Mouse (Mus musculus): ENCODE data around the gene Ears2. TPM values are rescaled to one million over a fixed set of nuclear protein-coding genes. Genes with fewer than 3 reads are reported as not detected.

Ears2 gene
- polyA plus RNA-seq, 1 experiment, result 11.0 TPM

- H3K27me3 ChIP-seq (ENCODE audit: control insufficient read depth, insufficient read depth, insufficient read length), result no peaks in the 10 kb centered on the region
- no peaks in the 10 kb centered on the region for H3K79me3 ChIP-seq (ENCODE audit: low read depth)
- TF ChIP-seq CTCF (IDR thresholded peaks at IDR 0.05; ENCODE audit: control insufficient read depth, insufficient read depth, insufficient read length), result no peak
- no peak for TF ChIP-seq MAX (IDR thresholded peaks at IDR 0.05)
- no peak for TF ChIP-seq USF1 (IDR thresholded peaks at IDR 0.05; ENCODE audit: low read depth)
- TF ChIP-seq MYOD1 (IDR thresholded peaks at IDR 0.05; ENCODE audit: control insufficient read depth, insufficient read length, low read depth), result no peak
- no peak for TF ChIP-seq MYOG (IDR thresholded peaks at IDR 0.05; ENCODE audit: control insufficient read depth, extremely low read depth, insufficient read length)
- no peak for TF ChIP-seq CEBPB (IDR thresholded peaks at IDR 0.05; ENCODE audit: low read depth)
- TF ChIP-seq FOSL1 (IDR thresholded peaks at IDR 0.05; ENCODE audit: insufficient read depth, low read length, poor library complexity, severe bottlenecking), result no peak
- H3K79me2 ChIP-seq (ENCODE audit: control insufficient read depth, insufficient read depth), result no peaks in the 10 kb centered on the region
- no peak overlapping the region for H3ac ChIP-seq (ENCODE audit: control insufficient read depth, insufficient read length, low read depth)
- peaks cover 11% of the 10 kb centered on the region for H3K36me3 ChIP-seq (ENCODE audit: control insufficient read depth, insufficient read depth)
- no peak overlapping the region for H3K4me3 ChIP-seq (ENCODE audit: insufficient read depth, poor library complexity, severe bottlenecking)
These were observed 16.2 kb downstream of the Ears2 start for GRCm38 (mm10) chr7:122050834-122051233.

- no peak for TF ChIP-seq CTCF (IDR thresholded peaks at IDR 0.05; ENCODE audit: control insufficient read depth, insufficient read depth, insufficient read length)
- TF ChIP-seq CEBPB (IDR thresholded peaks at IDR 0.05; ENCODE audit: low read depth), result no peak
- no peak for TF ChIP-seq MYOG (IDR thresholded peaks at IDR 0.05; ENCODE audit: control insufficient read depth, extremely low read depth, insufficient read length)
- no peak for TF ChIP-seq MAX (IDR thresholded peaks at IDR 0.05)
- no peak for TF ChIP-seq USF1 (IDR thresholded peaks at IDR 0.05; ENCODE audit: low read depth)
- no peak for TF ChIP-seq FOSL1 (IDR thresholded peaks at IDR 0.05; ENCODE audit: insufficient read depth, low read length, poor library complexity, severe bottlenecking)
- TF ChIP-seq MYOD1 (IDR thresholded peaks at IDR 0.05; ENCODE audit: control insufficient read depth, insufficient read length, low read depth), result no peak
- H3K4me3 ChIP-seq (ENCODE audit: insufficient read depth, poor library complexity, severe bottlenecking), result no peak overlapping the region
- no peaks in the 10 kb centered on the region for H3K27me3 ChIP-seq (ENCODE audit: control insufficient read depth, insufficient read depth, insufficient read length)
- H3K36me3 ChIP-seq (ENCODE audit: control insufficient read depth, insufficient read depth), result peaks cover 6% of the 10 kb centered on the region
- H3ac ChIP-seq (ENCODE audit: control insufficient read depth, insufficient read length, low read depth), result no peak overlapping the region
- H3K79me3 ChIP-seq (ENCODE audit: low read depth), result no peaks in the 10 kb centered on the region
- no peaks in the 10 kb centered on the region for H3K79me2 ChIP-seq (ENCODE audit: control insufficient read depth, insufficient read depth)
These were observed 18.9 kb downstream of the Ears2 start for GRCm38 (mm10) chr7:122048191-122048590.

- Histone ChIP-seq H3K27me3 (ENCODE audit: control insufficient read depth, insufficient read depth, insufficient read length) (no peaks in the 10 kb centered on the region), H3ac (ENCODE audit: control insufficient read depth, insufficient read length, low read depth) (no peak overlapping the region), H3K79me2 (ENCODE audit: control insufficient read depth, insufficient read depth) (no peaks in the 10 kb centered on the region), H3K79me3 (ENCODE audit: low read depth) (no peaks in the 10 kb centered on the region), H3K36me3 (ENCODE audit: control insufficient read depth, insufficient read depth) (peaks cover 6% of the 10 kb centered on the region), H3K4me3 (ENCODE audit: insufficient read depth, poor library complexity, severe bottlenecking) (no peak overlapping the region)
- TF ChIP-seq MAX (IDR thresholded peaks at IDR 0.05) (no peak), MYOG (IDR thresholded peaks at IDR 0.05; ENCODE audit: control insufficient read depth, extremely low read depth, insufficient read length) (no peak), USF1 (IDR thresholded peaks at IDR 0.05; ENCODE audit: low read depth) (no peak), FOSL1 (IDR thresholded peaks at IDR 0.05; ENCODE audit: insufficient read depth, low read length, poor library complexity, severe bottlenecking) (no peak), CTCF (IDR thresholded peaks at IDR 0.05; ENCODE audit: control insufficient read depth, insufficient read depth, insufficient read length) (no peak), MYOD1 (IDR thresholded peaks at IDR 0.05; ENCODE audit: control insufficient read depth, insufficient read length, low read depth) (no peak), CEBPB (IDR thresholded peaks at IDR 0.05; ENCODE audit: low read depth) (no peak)
These were observed 20.2 kb downstream of the Ears2 start for GRCm38 (mm10) chr7:122046813-122047212.

- peaks cover 3% of the 10 kb centered on the region for H3K36me3 ChIP-seq (ENCODE audit: control insufficient read depth, insufficient read depth)
- H3K79me3 ChIP-seq (ENCODE audit: low read depth), result no peaks in the 10 kb centered on the region
- no peaks in the 10 kb centered on the region for H3K27me3 ChIP-seq (ENCODE audit: control insufficient read depth, insufficient read depth, insufficient read length)
- no peaks in the 10 kb centered on the region for H3K79me2 ChIP-seq (ENCODE audit: control insufficient read depth, insufficient read depth)
- no peak overlapping the region for H3ac ChIP-seq (ENCODE audit: control insufficient read depth, insufficient read length, low read depth)
- H3K4me3 ChIP-seq (ENCODE audit: insufficient read depth, poor library complexity, severe bottlenecking), result no peak overlapping the region
- TF ChIP-seq CEBPB (IDR thresholded peaks at IDR 0.05; ENCODE audit: low read depth) (no peak), CTCF (IDR thresholded peaks at IDR 0.05; ENCODE audit: control insufficient read depth, insufficient read depth, insufficient read length) (no peak), MYOG (IDR thresholded peaks at IDR 0.05; ENCODE audit: control insufficient read depth, extremely low read depth, insufficient read length) (no peak)
These were observed 21.4 kb downstream of the Ears2 start for GRCm38 (mm10) chr7:122045711-122046110.

- peaks cover 3% of the 10 kb centered on the region for H3K36me3 ChIP-seq (ENCODE audit: control insufficient read depth, insufficient read depth)
- H3ac ChIP-seq (ENCODE audit: control insufficient read depth, insufficient read length, low read depth), result no peak overlapping the region
These were observed 21.9 kb downstream of the Ears2 start for GRCm38 (mm10) chr7:122045181-122045634.

GRCm38 (mm10) chr7:122044106-122044505 is 23.0 kb downstream of the Ears2 start:
- Histone ChIP-seq H3K79me3 (ENCODE audit: low read depth) (no peaks in the 10 kb centered on the region), H3ac (ENCODE audit: control insufficient read depth, insufficient read length, low read depth) (no peak overlapping the region), H3K36me3 (ENCODE audit: control insufficient read depth, insufficient read depth) (peaks cover 10% of the 10 kb centered on the region), H3K4me3 (ENCODE audit: insufficient read depth, poor library complexity, severe bottlenecking) (no peak overlapping the region), H3K27me3 (ENCODE audit: control insufficient read depth, insufficient read depth, insufficient read length) (no peaks in the 10 kb centered on the region), H3K79me2 (ENCODE audit: control insufficient read depth, insufficient read depth) (no peaks in the 10 kb centered on the region)
- no peak for TF ChIP-seq CTCF (IDR thresholded peaks at IDR 0.05; ENCODE audit: control insufficient read depth, insufficient read depth, insufficient read length)
- no peak for TF ChIP-seq MYOG (IDR thresholded peaks at IDR 0.05; ENCODE audit: control insufficient read depth, extremely low read depth, insufficient read length)
- TF ChIP-seq USF1 (IDR thresholded peaks at IDR 0.05; ENCODE audit: low read depth), result no peak
- TF ChIP-seq MAX (IDR thresholded peaks at IDR 0.05), result no peak
- no peak for TF ChIP-seq FOSL1 (IDR thresholded peaks at IDR 0.05; ENCODE audit: insufficient read depth, low read length, poor library complexity, severe bottlenecking)
- no peak for TF ChIP-seq CEBPB (IDR thresholded peaks at IDR 0.05; ENCODE audit: low read depth)
- no peak for TF ChIP-seq MYOD1 (IDR thresholded peaks at IDR 0.05; ENCODE audit: control insufficient read depth, insufficient read length, low read depth)

More at GRCm38 (mm10) chr7:122045181-122045634, 21.9 kb downstream of the Ears2 start:
- Histone ChIP-seq H3K79me2 (ENCODE audit: control insufficient read depth, insufficient read depth) (no peaks in the 10 kb centered on the region), H3K79me3 (ENCODE audit: low read depth) (no peaks in the 10 kb centered on the region), H3K4me3 (ENCODE audit: insufficient read depth, poor library complexity, severe bottlenecking) (no peak overlapping the region), H3K27me3 (ENCODE audit: control insufficient read depth, insufficient read depth, insufficient read length) (no peaks in the 10 kb centered on the region)
- TF ChIP-seq MYOD1 (IDR thresholded peaks at IDR 0.05; ENCODE audit: control insufficient read depth, insufficient read length, low read depth) (no peak), CEBPB (IDR thresholded peaks at IDR 0.05; ENCODE audit: low read depth) (no peak), FOSL1 (IDR thresholded peaks at IDR 0.05; ENCODE audit: insufficient read depth, low read length, poor library complexity, severe bottlenecking) (no peak), CTCF (IDR thresholded peaks at IDR 0.05; ENCODE audit: control insufficient read depth, insufficient read depth, insufficient read length) (no peak), MYOG (IDR thresholded peaks at IDR 0.05; ENCODE audit: control insufficient read depth, extremely low read depth, insufficient read length) (no peak), MAX (IDR thresholded peaks at IDR 0.05) (no peak), USF1 (IDR thresholded peaks at IDR 0.05; ENCODE audit: low read depth) (no peak)

Data from C2C12 (cell line).